Mouse (Mus musculus) cortical plate, adult 2 months (tissue): ENCODE results near the gene Ado. TPM values are rescaled to one million over a fixed set of nuclear protein-coding genes. Genes with fewer than 3 reads are reported as not detected.

Experiments used
- H3K27ac ChIP-seq: fragments of 200-500 bp; 2 replicates; pipeline ENCODE4 v1.5.1; 2012; ENCODE audit warnings: low read length, control low read depth, inconsistent platforms; ENCODE audit not compliant: insufficient read depth
- H3K4me1 ChIP-seq: fragments of 200-500 bp; 2 replicates; pipeline ENCODE4 v1.6.1; 2011; ENCODE audit warnings: low read length; ENCODE audit not compliant: control insufficient read depth, insufficient read depth
- H3K4me3 ChIP-seq: fragments of 200-500 bp; 2 replicates; pipeline ENCODE4 v1.5.1; 2011; ENCODE audit warnings: mild to moderate bottlenecking, low read length, control low read depth; ENCODE audit not compliant: insufficient read depth
- CTCF ChIP-seq: fragments of 200-500 bp; IDR thresholded peaks from 2 replicates; pipeline ENCODE4 v1.5.1; 2011; ENCODE audit warnings: mild to moderate bottlenecking, control low read depth, low read length; ENCODE audit not compliant: insufficient read depth; ENCODE audit errors: extremely low read depth
- POLR2A ChIP-seq: fragments of 200-500 bp; IDR thresholded peaks from 2 replicates; pipeline ENCODE4 v1.6.1; 2011; ENCODE audit warnings: mild to moderate bottlenecking, low read length, control low read depth; ENCODE audit not compliant: insufficient read depth; ENCODE audit errors: extremely low read depth
- polyA plus RNA-seq: library from polyadenylated mRNA; depleted of rRNA; stranded (reverse); fragments of >200 nt; gene quantifications from 2 replicates; pipeline ENCODE4 v1.2.3, GENCODE M21; 2012

Gene Ado
- polyA plus RNA-seq, 1 experiment, result 28.7 TPM

GRCm38 (mm10) chr10:67538106-67538505, 10.6 kb downstream of the Ado start:
- Histone ChIP-seq H3K4me1 (peaks cover 2% of the 10 kb centered on the region), H3K4me3 (peak overlapping the region; percentile 21), H3K27ac (no peak overlapping the region)
- TF ChIP-seq CTCF (no peak), POLR2A (no peak)

- peak overlapping the region; percentile 21 for H3K4me3 ChIP-seq
- H3K4me1 ChIP-seq, result peaks cover 2% of the 10 kb centered on the region
- H3K27ac ChIP-seq, result no peak overlapping the region
Measured at GRCm38 (mm10) chr10:67537151-67537994, 11.4 kb downstream of the Ado start.

GRCm38 (mm10) chr10:67536621-67537141, 12.1 kb downstream of the Ado start:
- no peak overlapping the region for H3K27ac ChIP-seq
- TF ChIP-seq CTCF, result no peak
- TF ChIP-seq POLR2A, result no peak
- H3K4me3 ChIP-seq, result peak overlapping the region; percentile 21
- H3K4me1 ChIP-seq, result peaks cover 2% of the 10 kb centered on the region

More at GRCm38 (mm10) chr10:67537151-67537994, 11.4 kb downstream of the Ado start:
- TF ChIP-seq POLR2A, result no peak
- no peak for TF ChIP-seq CTCF

GRCm38 (mm10) chr10:67535972-67536371, 12.8 kb downstream of the Ado start:
- TF ChIP-seq CTCF (peak; percentile 46), POLR2A (no peak)
- peak overlapping the region; percentile 21 for H3K4me3 ChIP-seq
- no peak overlapping the region for H3K27ac ChIP-seq
- peaks cover 2% of the 10 kb centered on the region for H3K4me1 ChIP-seq

- H3K4me1 ChIP-seq, result peaks cover 2% of the 10 kb centered on the region
- H3K4me3 ChIP-seq, result peak within 1 kb of the TSS; percentile 21
- no peak for TF ChIP-seq POLR2A
- TF ChIP-seq CTCF, result no peak
- H3K27ac ChIP-seq, result no peak within 1 kb of the TSS
Measured at GRCm38 (mm10) chr10:67535256-67535655, 13.5 kb downstream of the Ado start, which contains the start of gene Egr2. Gene Egr2, plus strand, starts transcription at chr10:67535475.

- TF ChIP-seq POLR2A (no peak), CTCF (no peak)
Measured at GRCm38 (mm10) chr10:67529769-67530168, 19.0 kb downstream of the Ado start.

GRCm38 (mm10) chr10:67526435-67526834, 22.3 kb downstream of the Ado start:
- no peak overlapping the region for H3K4me3 ChIP-seq
- TF ChIP-seq POLR2A (no peak), CTCF (no peak)
- H3K4me1 ChIP-seq, result no peaks in the 10 kb centered on the region
- no peak overlapping the region for H3K27ac ChIP-seq

More at GRCm38 (mm10) chr10:67529769-67530168, 19.0 kb downstream of the Ado start:
- Histone ChIP-seq H3K27ac (no peak overlapping the region), H3K4me1 (no peaks in the 10 kb centered on the region), H3K4me3 (no peak overlapping the region)

GRCm38 (mm10) chr10:67524694-67525093, 24.1 kb downstream of the Ado start:
- TF ChIP-seq POLR2A (no peak), CTCF (no peak)

GRCm38 (mm10) chr10:67524130-67524529, 24.6 kb downstream of the Ado start:
- Histone ChIP-seq H3K27ac (no peak overlapping the region), H3K4me1 (no peaks in the 10 kb centered on the region)
- TF ChIP-seq POLR2A (no peak), CTCF (no peak)

More at GRCm38 (mm10) chr10:67524694-67525093, 24.1 kb downstream of the Ado start:
- Histone ChIP-seq H3K27ac (no peak overlapping the region), H3K4me1 (no peaks in the 10 kb centered on the region), H3K4me3 (no peak overlapping the region)

GRCm38 (mm10) chr10:67518733-67519132, 30.0 kb downstream of the Ado start:
- Histone ChIP-seq H3K4me1 (no peaks in the 10 kb centered on the region), H3K4me3 (no peak overlapping the region), H3K27ac (no peak overlapping the region)
- TF ChIP-seq CTCF (no peak), POLR2A (no peak)

More at GRCm38 (mm10) chr10:67524130-67524529, 24.6 kb downstream of the Ado start:
- H3K4me3 ChIP-seq, result no peak overlapping the region

GRCm38 (mm10) chr10:67512871-67513270, 35.9 kb downstream of the Ado start:
- TF ChIP-seq POLR2A (no peak), CTCF (no peak)

More at GRCm38 (mm10) chr10:67512871-67513270, 35.9 kb downstream of the Ado start:
- Histone ChIP-seq H3K4me1 (peaks cover 1% of the 10 kb centered on the region; the same call in 1 of the 2 replicates), H3K4me3 (no peak overlapping the region), H3K27ac (no peak overlapping the region)
